ENCODE assay signal across 8 mouse cellular contexts in the genomic region with DNA sequence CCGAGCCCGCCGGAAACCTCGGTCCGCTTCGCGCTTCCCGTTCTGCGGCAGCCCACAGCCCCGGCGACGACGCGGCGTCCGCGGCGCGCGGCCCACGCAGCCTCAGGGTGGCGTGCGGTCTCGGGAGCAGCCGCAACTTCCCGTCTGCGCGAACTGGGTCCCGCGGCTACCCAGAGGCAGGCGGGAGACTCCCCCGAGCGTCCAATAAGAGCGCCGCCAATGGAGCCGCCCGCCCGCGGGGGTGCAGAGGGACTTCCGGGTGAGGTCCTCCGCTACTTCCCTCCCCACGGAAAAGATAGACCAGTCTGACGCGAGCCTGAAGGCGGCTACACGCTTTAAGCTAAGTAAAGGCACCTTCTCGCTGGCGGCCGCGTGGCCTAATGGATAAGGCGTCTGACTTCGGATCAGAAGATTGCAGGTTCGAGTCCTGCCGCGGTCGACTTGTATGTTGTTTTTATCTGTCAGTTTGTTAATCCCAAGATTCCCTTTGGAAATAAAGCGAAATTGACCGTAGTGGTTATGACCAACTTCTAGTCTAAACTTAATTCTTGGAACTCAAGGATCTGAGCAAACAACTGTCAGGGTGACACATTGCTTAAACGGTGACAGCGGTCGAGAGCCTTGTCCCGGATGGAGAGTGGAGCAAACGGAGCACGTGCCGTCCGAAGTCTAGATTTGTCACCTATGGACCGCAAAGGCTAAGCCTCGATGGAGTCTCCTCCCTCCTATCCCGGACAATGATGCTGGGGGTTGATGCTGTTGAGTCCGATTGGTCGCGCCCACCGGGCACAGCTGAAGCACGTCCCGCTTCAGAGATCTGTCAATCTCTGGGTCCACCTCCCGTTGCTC. TPM values are rescaled to one million over a fixed set of nuclear protein-coding genes. Genes with fewer than 3 reads are reported as not detected.
DNase-seq lines count a peak whose midpoint lies in the region; ATAC-seq and TF ChIP-seq lines count a peak whose summit lies in the region.

A gene (minus strand): TSS at position 310 of the 849 bp plus-strand sequence.

- H3K4me3 ChIP-seq in hindbrain, embryonic 13.5 days, result peak within 1 kb of the TSS; percentile 83

- no peaks in the 10 kb centered on the region for H3K9me3 ChIP-seq in hindbrain, embryonic 13.5 days

- peak; percentile 93 for ATAC-seq in Patski
- ATAC-seq in hindbrain, embryonic 13.5 days (ENCODE audit: low FRiP score), result peak; percentile 96

- POLR2A ChIA-PET in Patski (lab: Charles Lee), result no interaction called here

- H3K27me3 ChIP-seq in Patski, result no peaks in the 10 kb centered on the region
- H3K27me3 ChIP-seq in hindbrain, embryonic 13.5 days, result peaks cover 11% of the 10 kb centered on the region

- in situ Hi-C loops in Patski (cut with MboI; ENCODE audit: low pct_unique_long_range_greater_than_20kb), result loop anchor here (5.0 to 10.0 kb wide), 3 partner anchors 89 to 551 kb away; a partner anchor contains a TSS

- peak; percentile 92 for DNase-seq in Patski (ENCODE audit: low read depth, low spot score)
- peak; percentile 99 to 100 for DNase-seq in cerebellum, postnatal 14 days
- peak; percentile 98 to 100 for DNase-seq in frontal cortex, postnatal 14 days (ENCODE audit: low spot score in 2 of 2)
- peak; percentile 100 for DNase-seq in layer of hippocampus, postnatal 25 days (ENCODE audit: extremely low spot score in 1 of 2, low spot score in 1 of 2)
- peak; percentile 99 for DNase-seq in lung, postnatal 25 days (ENCODE audit: low spot score)
- DNase-seq in retina, embryonic 14.5 days (ENCODE audit: low spot score), result peak; percentile 99
- DNase-seq in thymus, postnatal 4 days, result peak; percentile 97

- H3K36me3 ChIP-seq in hindbrain, embryonic 13.5 days, result peaks cover 18% of the 10 kb centered on the region

- H3K4me1 ChIP-seq in hindbrain, embryonic 13.5 days (replicated peaks), result peaks cover 36% of the 10 kb centered on the region

- under 1% methylated on average over 75 of the region's 76 CpGs for WGBS in hindbrain, embryonic 13.5 days

- peak within 1 kb of the TSS; percentile 88 for H3K27ac ChIP-seq in hindbrain, embryonic 13.5 days

- no peak for TF ChIP-seq CTCF in Patski (IDR thresholded peaks at IDR 0.05)

- CTCF ChIA-PET in Patski (lab: Charles Lee), result interaction anchor here (1.4 kb wide), 1 partner anchor 29 kb away, joined by 3 read pairs; no protein-coding TSS in a partner anchor

- H3K9ac ChIP-seq in hindbrain, embryonic 13.5 days, result peak within 1 kb of the TSS; percentile 85

- H3K4me2 ChIP-seq in hindbrain, embryonic 13.5 days, result peak within 1 kb of the TSS; percentile 82

RNA-seq across cellular contexts. Expression of the gene that starts here (rescaled TPM):
- 74.8 TPM for polyA plus RNA-seq in Patski (2021)
- 21.9 and 22.5 TPM in 2 replicates for polyA plus RNA-seq in hindbrain, embryonic 13.5 days (2015; fragmentation: Nextera tagmentation; extraction: Ambion mirVana)
- total RNA-seq in layer of hippocampus, postnatal 25 days (2021), result 10 to 100 TPM; 74.2 to 91.0 TPM

Comparison
In these comparisons a context has a peak if more than half of its experiments do, and no peak if none do; other contexts are left out.
1. Peak in every context shown above with its lines: DNase-seq, ATAC-seq, H3K4me3 ChIP-seq and H3K27ac ChIP-seq.